Mouse (Mus musculus): Measurements from ENCODE around the gene Apol6. TPM values are rescaled to one million over a fixed set of nuclear protein-coding genes. Genes with fewer than 3 reads are reported as not detected.

Apol6 gene
- polyA plus RNA-seq (2012; rRNA removed) = 0.12 and 0.22 TPM in 2 replicates

DNA sequence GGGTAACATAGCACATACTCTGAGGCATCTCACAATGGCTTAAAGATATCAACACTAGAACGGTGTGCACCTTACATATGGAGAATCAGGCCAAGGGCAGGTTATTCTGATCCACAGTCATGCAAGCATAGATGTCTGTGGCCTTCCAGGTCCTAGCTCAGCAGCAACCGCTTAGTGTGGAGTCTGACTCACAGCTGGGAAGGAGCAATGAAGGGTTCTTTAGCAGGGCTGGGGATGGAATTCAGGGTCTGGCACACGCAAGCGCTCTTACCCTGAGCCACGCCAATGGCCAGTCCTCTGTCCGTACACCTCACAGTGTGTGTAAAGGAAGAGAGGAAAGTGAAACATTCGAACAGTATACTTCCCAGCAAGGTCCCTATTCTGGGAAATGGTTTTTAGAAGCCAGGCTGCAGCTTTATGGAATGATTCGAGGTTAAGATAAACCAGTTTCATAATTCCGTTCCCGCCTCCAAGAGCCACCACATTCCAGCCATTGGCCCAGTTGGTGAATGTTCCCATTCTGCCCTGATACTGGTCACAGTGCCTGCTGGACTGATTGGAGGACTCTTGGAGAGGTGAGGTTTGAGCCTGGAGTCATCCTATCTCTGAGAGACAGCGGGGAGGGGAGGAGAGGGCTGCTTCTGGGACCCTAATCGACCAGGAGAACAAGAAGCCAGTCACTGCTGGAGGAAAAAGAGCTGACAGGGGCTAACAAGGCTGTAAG lies at the start of gene Apol6:
TSS of gene Apol6 (plus strand) at position 133 of the 724 bp plus-strand sequence.

DNA sequence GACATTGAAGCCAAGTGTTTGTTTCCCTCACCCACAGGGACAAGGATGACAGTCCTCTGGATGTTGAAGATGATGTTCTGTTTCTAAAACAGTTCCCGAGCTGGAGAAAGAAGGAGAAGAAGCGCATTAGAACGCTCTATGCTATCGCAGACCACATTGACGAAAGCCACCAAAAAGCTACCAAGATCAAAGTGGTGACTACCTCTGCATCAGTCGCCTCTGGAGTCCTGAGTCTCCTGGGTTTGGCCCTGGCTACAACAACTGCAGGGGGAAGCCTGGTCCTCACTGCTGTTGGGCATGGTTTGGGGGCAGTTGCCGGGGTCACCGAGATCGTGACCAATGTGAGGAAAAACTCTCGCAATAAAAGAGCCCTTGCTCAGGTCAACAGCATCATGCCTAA lies 6.0 kb downstream of the Apol6 start, which contains the start of gene Mb:
TSS of gene Mb (minus strand) at position 101 of the 400 bp plus-strand sequence.

Other genes with a start within 250 kb of the Apol6 start
- 26.9 and 27.3 TPM in 2 replicates for gene Zfp251, start 173.3 kb upstream of the Apol6 start, polyA plus RNA-seq (2012; rRNA removed)
- gene Zfp7, start 165.5 kb upstream of the Apol6 start, polyA plus RNA-seq (2012; rRNA removed) = 13.7 and 13.9 TPM in 2 replicates
- 1.6 and 1.9 TPM in 2 replicates for gene Gm49527, start 165.4 kb upstream of the Apol6 start, polyA plus RNA-seq (2012; rRNA removed)
- 24.6 and 28.8 TPM in 2 replicates for gene Zfp647, start 119.3 kb upstream of the Apol6 start, polyA plus RNA-seq (2012; rRNA removed)
- 31.9 and 33.1 TPM in 2 replicates for gene 1110038F14Rik, start 96.2 kb upstream of the Apol6 start, polyA plus RNA-seq (2012; rRNA removed)
- gene Mb, start 5.9 kb downstream of the Apol6 start, polyA plus RNA-seq (2012; rRNA removed) = 0.18 and 1.1 TPM in 2 replicates